Mouse (Mus musculus) left cerebral cortex, adult 18-20 months (tissue): ENCODE measurements around the gene Cenpm. TPM values are rescaled to one million over a fixed set of nuclear protein-coding genes. Genes with fewer than 3 reads are reported as not detected.
A peak's percentile ranks its signal among the peaks of the same experiment; 100 is the strongest.
"Not testable (repeated sequence)": the region's sequence is repeated elsewhere in the genome, so short reads cannot be mapped to it uniquely, and the experiment has no call there.

ENCODE experiments used
- DNase-seq, 2 experiments: peaks; one replicate each; pipeline ENCODE4 v3.0.0; 2021 to 2022; ENCODE audit warnings: low spot score in 2 of 2, mixed read lengths in 1 of 2
- total RNA-seq, 2 experiments: library from RNA; stranded (reverse); gene quantifications; 2 replicates each; pipeline ENCODE4 v1.2.3; 2021

Gene Cenpm
- total RNA-seq, 2 experiments from 2014 or later, result 4.0 to 4.4 TPM

DNA sequence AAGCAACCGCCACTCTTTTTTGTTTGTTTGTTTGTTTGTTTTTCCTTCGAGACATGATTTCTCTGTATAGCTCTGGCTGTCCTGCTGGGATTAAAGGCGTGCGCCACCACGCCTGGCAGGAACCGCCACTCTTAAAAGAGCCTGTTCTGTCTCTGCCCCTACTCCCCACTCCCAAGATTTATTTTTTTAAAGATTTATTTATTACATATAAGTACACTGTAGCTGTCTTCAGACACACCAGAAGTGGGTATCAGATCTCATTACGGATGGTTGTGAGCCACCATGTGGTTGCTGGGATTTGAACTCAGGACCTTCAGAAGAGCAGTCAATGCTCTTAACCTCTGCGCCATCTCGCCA is 235 bp upstream of the Cenpm start:
- not testable (repeated sequence) for DNase-seq

DNA sequence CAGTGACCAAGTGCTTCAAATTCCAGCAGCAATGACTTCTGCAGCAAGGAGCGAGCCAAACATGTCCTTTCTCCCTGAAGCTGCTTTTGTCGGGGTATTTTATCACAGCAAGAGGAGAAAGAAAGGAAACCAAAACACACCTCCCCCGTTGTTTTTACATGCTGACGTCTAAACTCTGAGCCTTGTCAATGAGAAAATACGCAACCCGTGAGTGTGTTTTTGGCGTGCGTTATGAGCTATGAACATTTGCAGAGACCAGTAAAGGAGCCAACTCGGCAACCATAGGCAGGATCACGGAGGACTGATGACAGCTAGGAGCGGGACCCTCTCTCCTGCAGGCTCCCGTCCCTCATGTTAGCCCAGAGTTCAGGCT is 820 bp downstream of the Cenpm start:
- no peak for DNase-seq

DNA sequence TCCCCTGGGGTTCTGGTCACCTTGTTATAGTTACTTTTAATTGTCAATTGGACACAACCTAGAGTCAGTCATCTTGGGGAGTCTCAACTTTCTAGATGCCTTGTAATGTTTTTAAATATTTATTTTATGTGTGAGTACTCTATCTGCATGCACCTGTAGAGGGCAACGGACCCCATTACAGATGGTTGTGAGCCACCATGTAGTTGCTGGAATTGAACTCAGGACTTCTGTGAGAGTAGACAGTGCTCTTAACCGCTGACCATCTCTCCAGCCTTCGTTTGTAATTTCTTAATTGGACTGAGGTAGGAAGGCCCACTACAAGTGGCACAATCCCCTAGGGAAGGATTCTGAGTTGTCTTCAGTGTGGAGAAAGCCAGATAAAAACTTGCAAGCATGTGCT is 1.2 kb downstream of the Cenpm start:
- no peak for DNase-seq

DNA sequence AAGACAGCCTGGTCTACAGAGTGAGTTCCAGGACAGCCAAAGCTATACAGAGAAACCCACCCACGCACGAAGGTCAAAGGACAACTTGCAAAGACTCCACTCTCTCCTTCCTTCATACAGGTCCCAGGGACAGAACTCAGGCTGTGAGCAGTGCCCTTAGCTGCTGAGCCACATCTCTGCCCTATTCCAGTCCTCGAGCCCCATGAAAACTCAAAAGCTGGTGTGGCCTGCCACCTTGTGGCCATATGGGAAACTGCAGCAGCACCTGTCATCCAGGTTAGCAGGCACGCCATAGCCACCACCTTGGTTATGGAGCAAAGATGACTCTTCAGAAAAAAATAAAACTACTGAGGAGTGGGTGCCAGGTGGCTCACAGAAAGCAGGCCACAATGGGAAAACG is 8.0 kb downstream of the Cenpm start:
- peak; percentile 82 to 85 for DNase-seq

DNA sequence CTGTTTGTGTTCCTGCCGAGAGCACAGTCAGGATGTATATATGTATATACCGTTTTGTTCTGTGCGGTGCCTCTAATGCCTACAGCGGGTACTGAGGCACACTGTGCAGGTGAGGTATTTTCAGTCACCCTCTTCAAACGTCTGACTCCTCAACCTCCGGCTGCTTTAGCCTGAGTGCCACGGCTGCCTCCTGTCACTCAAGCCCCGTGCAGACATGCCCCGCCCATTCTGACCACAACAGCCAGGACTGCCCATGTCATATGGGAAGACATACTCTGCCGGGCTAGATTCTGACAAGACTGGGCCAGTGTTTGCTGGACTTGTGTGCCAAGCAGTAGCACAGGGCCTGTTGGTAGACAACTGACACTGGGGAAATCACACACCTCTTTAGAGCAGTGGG is 8.9 kb downstream of the Cenpm start:
- no peak for DNase-seq

DNA sequence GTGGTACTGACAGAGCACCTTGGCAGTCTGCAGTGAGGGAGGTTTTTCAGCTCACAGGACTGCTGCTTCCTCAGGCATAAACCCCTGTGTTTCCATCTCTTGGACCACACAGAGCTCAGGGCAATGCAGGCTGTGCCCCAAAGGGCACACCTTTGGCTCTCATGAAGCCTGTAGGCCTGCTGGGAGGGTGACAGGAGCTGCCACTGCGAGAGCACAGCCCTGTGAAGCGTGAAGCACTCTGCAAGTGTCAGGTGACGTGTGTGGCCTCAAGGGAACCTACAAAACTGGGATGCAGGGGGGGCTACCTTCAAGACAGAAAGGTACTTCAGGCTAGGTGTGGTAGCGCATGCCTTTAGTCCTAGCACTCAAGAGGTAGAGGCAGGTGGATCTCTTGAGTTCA is 11.9 kb downstream of the Cenpm start:
- no peak for DNase-seq

DNA sequence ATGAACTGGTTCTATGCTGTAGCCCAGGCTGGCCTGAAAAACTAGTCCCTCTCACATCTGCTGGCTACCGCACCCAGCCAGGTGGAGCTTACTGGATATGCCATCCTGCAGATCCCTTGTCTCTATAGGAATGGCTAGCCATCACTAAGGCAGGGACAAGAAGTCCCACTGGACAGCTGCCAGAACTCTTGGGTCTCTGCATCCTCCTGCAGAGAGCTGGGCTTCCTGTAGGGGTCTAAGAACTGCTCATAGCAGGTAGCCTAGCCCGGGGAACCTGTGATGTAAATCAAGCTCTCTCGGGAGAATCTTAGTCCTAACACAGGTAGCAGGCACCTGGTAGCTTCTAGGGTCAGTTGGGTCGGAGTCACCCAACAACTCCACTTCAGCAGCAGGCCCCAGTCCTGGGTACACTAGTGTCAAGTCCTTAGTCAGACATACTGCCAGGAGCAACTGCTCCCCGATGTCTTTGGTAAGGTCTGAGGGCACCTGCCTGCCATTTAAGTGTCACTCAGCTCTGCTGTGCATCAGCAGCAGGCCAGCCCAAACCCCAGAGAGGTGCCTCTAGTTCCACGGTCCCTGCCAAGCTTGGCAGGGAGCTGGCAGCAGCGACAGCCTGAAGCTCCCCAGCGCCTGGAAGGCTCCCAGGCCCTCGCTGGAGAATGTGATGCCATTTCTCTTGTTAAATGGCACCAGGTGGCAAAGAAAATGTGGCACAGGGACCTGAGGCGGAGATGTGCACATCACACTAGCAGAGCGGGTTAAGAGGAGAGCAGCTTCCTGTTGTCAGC is 12.8 kb downstream of the Cenpm start:
- DNase-seq, result no peak

DNA sequence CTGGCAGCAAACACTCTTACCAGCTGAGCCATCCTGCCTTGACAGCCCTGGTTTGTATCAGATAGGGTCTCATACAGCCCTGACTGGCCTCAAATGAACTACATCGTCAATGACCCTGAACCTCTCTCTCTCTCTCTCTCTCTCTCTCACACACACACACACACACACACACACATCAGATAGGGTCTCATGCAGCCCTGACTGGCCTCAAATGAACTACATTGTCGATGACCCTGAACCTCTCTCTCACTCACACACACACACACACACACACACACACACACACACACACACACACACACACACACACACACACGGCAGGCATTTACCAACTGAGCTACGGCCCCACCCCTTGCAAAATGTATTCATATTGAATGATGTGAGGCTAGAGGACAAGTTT is 13.4 kb downstream of the Cenpm start:
- no peak for DNase-seq

DNA sequence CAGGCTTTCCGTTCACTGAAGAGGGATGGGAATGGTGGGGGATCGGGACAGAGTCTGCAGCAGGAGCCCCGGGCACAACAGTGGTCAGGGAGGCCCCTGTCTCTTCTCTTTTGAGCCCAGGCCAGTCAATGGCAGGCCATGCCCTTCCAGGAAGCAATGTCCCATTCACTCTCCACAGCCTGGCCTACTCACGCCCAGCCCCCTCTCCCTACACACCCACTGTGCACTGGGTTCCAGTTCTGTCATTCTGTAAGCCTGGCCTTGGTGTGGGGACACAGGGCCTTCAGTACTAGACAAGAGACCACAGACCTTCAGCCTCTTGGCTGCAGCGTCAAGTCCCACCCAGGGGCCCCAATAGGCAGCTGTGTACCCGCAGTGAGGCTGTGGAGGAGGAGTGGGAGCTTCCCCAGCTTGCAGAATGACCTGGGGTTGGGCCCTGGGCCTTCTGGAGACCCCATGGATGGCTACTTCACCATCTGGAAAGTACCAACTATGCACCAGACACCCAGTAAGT is 14.4 kb downstream of the Cenpm start:
- DNase-seq, result no peak

DNA sequence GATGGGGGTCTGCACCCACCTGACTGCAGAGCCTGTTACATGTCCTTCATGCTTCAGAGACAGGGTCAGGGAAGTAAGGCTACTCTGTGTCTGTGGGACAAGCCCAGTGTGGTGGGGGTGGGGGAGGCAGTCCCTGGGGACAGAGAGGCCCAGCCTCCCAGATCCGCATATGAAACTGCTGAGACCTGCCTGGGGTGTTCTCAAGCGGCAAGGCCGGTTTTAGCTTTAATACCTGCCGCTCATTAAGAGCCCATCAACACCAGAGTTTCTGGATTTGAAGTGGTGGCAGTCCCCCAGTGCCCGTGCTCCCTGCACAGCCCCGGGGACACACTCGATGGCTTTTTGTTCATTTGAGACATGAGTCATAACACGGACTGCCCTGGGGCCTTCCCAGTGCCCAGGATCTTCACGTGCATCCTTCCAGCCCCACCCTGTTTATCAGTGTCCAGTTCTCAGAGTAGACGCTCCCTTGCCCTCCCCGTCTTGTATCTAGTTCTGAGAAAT is 15.0 kb downstream of the Cenpm start:
- no peak for DNase-seq

DNA sequence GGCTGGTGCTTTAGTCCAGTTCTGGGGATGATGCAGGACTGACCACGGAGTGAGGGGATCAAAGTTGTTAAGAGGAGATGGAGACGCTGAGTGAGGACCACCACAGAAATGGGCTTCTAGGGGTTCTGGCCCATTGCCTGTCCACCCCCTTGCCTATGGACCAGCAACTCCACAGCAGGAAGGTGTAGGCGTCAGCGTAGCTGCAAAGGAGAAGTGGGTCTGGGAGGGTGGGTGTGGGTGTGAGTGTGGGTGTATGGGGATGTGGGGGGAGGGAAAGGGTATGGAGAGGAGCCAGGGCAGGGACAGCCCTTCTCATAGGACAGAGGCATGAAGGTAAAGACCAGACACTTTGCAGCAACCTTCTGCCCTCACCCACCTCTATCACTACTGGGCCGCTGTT is 18.8 kb downstream of the Cenpm start:
- DNase-seq, result no peak

DNA sequence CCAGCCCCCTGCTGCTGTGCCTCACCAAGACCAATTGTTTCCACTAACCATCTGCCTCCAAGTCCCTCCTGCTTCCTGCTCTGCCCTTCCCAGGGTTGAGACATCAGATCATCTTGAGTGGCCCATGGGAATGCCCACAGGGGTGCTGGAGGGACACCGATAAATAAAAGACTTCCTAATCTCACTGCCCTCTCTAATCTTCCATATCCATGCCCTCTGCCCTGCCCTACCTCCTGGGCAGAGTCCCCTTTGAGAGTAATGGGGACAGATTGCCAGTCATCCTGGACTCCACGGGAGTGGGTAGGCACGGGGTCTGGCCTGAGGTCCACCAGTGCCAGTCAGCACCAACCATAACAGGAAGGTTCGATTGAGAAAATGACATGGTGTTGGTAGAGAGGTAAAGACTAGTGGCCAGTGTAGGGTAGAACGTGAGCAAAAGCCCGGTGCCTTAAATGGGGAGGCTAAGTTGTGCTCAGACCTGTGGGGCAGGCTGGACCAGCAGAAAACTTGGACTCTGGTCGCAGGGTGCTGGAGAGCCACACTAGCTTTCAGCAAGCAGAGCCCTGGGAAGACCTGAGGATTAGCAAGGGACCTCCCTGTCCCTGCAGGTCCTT is 19.8 kb downstream of the Cenpm start:
- DNase-seq, result no peak

DNA sequence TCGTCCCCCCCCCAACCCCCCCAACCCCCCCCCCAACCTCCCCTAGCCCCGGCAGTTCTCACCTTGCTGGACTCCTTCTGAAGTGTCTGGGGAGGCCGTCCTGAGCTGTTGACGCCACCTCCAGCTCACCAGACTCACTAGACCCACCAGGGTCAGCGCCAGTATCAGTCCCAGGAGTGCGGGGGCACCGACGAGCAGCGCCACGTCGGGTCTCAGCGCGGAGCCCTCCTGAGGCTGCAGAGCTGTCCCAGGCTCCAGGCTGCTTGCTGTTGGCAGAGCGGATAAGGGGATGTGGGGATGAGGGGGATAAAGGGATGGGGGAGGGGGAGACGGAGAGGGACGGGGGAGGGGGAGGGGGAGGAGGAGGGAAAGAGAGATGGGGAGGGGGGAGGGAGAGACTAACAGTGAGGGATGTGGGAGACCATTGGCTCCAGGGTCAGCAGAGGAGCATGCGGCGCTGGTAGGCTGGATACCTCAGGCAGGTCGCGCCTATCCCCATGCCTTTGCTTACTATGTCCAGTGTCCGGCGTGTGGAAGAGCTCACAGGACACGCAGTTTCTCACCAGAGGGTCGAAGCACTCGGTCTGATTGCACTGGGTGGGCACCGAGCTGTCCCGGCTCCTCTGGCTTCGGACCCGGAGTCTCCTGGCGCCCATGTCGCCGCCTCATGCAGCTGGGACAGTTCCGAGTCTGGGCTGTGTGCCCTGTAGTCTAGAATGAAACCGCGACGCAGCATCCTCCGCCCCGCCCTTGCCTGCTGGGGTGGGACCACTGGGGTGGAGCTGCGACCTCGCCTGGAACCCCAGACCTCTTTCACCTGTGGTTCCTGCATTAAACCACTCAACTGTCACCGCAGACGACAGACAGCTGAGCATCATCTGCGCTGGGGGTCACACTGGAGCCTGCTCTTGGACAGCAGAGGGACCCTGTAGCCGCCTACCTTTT is 20.6 kb downstream of the Cenpm start, which contains the start of gene Tnfrsf13c:
Tnfrsf13c (minus strand) TSS at position 713 of the 945 bp plus-strand sequence.
- no peak for DNase-seq

DNA sequence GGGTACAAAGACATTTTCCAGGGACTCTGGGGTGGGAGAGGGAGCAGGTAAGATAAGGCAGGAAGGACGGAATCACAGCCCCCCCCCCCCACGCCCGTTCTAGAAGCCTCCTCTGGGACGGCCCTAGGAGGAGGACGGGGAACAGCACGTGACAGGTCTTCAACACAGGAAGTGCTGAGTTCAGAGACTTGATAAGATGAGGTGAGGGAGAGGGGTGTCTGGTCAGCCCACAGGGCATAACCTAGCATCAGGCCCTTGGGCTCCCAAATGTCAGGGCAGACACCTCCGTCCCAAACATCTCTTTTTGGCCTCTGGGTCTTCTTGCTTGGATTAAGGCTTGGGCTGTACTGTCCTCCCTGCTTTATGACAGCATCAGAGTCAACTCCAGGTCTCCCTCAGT is 21.3 kb downstream of the Cenpm start:
- no peak for DNase-seq

DNA sequence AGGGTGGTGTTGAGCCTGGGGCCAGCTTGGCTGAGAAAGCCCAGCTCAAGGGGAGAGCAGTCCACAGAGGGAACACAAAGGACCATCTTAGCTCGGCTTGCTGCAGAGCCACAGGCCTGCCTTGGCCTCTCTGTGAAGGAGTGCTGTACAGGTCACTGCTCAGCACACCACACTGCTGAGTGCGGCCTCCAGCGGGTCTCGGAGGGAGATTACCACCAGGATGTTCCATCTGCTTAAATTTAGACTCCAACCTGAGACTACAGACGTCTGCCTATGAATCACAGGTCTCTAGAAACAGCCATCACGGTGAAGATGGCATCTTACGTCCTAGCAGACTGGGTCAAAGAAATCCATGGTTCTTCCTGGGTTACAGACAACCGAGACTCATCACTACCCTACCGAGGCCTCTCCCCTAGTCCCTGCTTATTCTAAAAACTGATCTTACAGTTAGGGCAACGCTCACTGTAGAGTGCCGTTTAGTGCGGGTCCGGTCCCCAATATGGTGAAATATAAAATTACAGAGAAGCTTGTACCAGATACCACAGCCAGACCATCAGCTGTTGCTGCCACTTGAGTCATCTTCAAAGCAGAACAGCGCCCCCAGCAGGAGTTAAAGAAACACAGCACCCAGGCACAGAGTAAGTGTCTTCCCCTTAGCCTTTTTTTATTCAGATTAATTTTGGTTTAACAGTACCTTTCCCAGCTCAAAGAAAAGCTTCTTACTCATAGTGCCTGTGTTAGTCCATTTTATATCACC is 23.3 kb downstream of the Cenpm start:
- DNase-seq, result no peak

DNA sequence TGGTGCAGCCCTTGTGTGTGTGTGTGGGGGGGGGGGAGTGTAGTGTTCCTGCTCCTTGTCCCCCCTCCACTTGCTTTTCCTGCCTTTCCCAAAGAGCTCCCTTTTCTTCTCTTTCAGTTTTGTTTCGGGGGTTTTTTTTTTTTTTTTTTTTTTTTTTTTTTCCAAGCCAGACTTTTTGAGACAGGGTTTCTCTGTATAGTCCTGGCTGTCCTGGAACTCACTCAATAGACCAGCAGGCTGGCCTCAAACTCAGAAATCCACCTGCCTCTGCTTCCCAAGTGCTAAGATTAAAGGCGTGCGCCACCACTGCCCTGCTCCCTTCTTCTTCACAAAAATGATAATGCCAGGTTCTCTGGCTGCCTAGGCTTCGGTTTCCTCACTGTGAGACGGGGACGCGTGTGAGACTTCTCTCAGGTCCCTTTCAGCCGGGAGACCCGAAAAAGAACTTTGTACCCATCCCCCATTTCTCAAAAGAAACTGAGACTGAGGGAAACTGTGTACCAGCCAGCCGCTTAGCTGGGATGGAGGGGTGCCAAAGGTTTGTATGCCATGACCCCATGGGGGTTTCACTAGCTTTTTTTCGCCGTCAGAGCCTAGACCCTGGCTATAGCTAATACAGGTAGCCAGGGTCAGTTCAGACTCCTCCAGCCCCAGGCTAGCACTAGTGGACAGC is 24.4 kb downstream of the Cenpm start:
- no peak for DNase-seq

DNA sequence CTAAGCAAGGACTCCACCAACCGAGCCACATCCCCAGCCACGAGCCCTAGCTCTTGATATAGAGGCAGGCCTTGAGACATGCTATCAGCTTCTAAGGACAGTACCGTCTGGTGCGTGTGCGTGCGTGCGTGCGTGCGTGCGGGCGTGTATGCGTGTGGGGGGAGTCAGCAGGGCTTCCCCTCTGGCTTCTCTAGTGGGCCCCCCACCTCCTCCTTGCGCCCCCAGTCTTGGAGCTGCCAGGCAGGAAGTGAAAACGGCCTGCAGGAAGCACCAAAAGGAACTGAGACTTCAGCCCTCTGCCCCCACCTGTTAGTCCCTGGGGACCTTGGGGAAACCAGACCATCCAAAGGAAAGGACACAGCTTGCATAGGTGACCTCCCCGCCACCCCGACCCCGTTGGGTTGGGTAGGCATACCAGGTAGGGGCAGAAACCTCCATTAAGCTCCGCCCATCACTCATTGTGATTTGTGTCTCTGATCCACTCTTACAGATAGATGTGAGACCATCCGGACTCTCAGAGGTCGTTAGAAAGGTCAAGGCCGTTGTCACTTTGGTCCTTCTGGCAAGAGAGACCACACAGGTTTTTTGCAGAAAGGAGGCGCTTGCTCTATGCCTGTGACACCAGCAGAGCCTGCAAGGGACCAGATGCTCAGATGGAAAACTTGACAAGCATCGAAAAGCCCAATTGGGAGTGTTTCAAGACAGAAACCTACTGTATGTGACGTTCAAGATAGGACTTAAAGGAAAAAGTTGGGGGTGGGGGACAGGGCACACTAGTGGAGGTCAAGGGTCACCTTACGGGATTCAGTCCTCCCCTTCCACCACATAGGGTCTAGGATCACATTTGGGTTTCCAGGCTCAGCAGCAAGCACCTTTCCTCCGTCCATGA is 25.5 kb downstream of the Cenpm start:
- DNase-seq, result no peak

DNA sequence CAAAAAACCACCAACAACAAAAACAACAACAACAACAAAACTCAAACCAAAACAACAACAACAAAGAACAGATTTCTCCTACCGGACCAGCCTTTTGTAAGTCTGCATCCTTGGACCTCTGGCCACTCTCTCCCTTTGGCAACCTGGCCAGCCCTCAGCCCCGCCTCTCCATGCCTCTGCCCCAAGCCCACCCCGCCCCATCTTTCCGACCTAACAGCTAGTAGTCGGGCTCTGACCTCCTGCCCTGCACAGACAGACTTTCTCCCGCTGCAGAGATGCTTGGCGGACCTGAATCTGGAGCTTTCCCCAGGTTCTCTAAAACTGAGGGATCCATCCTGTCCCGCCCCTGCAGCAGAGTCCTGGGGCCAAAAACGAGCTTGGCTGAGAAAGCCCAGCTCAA is 26.6 kb downstream of the Cenpm start:
- DNase-seq, result no peak

DNA sequence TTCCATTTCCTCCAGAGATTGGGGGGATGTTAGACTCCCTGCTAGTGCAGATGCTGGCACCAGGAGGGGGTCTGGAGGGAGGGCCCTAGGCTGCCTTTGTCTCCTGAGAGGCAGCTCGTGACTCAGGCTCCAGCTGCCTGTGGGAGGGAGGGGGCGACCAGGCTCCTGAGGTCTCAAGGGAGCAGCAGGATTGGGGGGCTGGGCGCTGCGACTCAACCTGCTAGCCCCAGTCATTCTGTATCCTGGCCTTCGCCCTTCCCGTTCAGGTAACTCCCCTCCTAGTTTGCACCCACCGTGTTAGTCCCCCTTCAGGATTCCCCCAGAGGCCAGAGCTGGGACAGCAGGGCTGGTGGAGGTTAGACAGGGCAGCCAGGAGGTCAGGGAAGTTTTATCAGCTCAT is 27.5 kb downstream of the Cenpm start:
- no peak for DNase-seq
